Mouse (Mus musculus) ES-E14 (cell line): ENCODE measurements around the gene Serpinh1. TPM values are rescaled to one million over a fixed set of nuclear protein-coding genes. Genes with fewer than 3 reads are reported as not detected.

Experiments
- DNase-seq: peaks from one replicate; pipeline ENCODE4 v3.0.0-alpha.2; 2013; ENCODE audit warnings: low read depth, low spot score
- H3K27ac ChIP-seq: 2 replicates; pipeline ENCODE4 v1.5.1; 2012; ENCODE audit warnings: low read depth, mild to moderate bottlenecking, low read length, moderate library complexity, mixed read lengths; ENCODE audit not compliant: poor library complexity, insufficient read depth, severe bottlenecking
- H3K36me3 ChIP-seq: 2 replicates; pipeline ENCODE4 v1.6.1; 2012; ENCODE audit warnings: mild to moderate bottlenecking, low read length, moderate library complexity, mixed read lengths; ENCODE audit not compliant: control insufficient read depth, poor library complexity, insufficient read depth, severe bottlenecking
- H3K4me1 ChIP-seq, 2 experiments: fragments of 150-350 bp in 1 of 2; sonication (generic) in 1 of 2; 2 replicates each; pipeline ENCODE4 v1.6.1; 2012; ENCODE audit warnings: low read length in 2 of 2, mild to moderate bottlenecking in 1 of 2, mixed read lengths in 1 of 2; ENCODE audit not compliant: control insufficient read depth in 2 of 2, insufficient read depth in 2 of 2, poor library complexity in 1 of 2
- H3K4me3 ChIP-seq, 2 experiments: fragments of 150-350 bp in 1 of 2; sonication (generic) in 1 of 2; 2 replicates each; pipeline ENCODE4 v1.5.1; 2012; ENCODE audit warnings: low read length in 2 of 2, low read depth in 1 of 2, mild to moderate bottlenecking in 1 of 2, mixed read lengths in 1 of 2; ENCODE audit not compliant: insufficient read depth in 1 of 2, poor library complexity in 1 of 2, severe bottlenecking in 1 of 2
- H3K9ac ChIP-seq: 2 replicates; pipeline ENCODE4 v1.6.1; 2012; ENCODE audit warnings: low read depth, mild to moderate bottlenecking, low read length, mixed read lengths; ENCODE audit not compliant: poor library complexity, insufficient read depth, severe bottlenecking
- H3K9me3 ChIP-seq: fragments of 150-350 bp; sonication (generic); 2 replicates; pipeline ENCODE4 v1.6.1; 2012; ENCODE audit warnings: low read depth, mild to moderate bottlenecking, low read length; ENCODE audit not compliant: control insufficient read depth, insufficient read depth
- CHD2 ChIP-seq: IDR thresholded peaks from 2 replicates; pipeline ENCODE4 v1.6.1; 2014; ENCODE audit warnings: mild to moderate bottlenecking, low read depth, low read length, inconsistent platforms
- HCFC1 ChIP-seq: IDR thresholded peaks from 2 replicates; pipeline ENCODE4 v1.6.1; 2012; ENCODE audit warnings: low read length, inconsistent platforms, borderline replicate concordance; ENCODE audit not compliant: insufficient read depth
- MAFK ChIP-seq: IDR thresholded peaks from 2 replicates; pipeline ENCODE4 v1.6.1; 2014; ENCODE audit warnings: mild to moderate bottlenecking, low read depth, low read length, inconsistent platforms; ENCODE audit not compliant: insufficient read depth
- ZC3H11A ChIP-seq: IDR thresholded peaks from 2 replicates; pipeline ENCODE4 v1.6.1; 2012; ENCODE audit warnings: low read depth, mild to moderate bottlenecking, inconsistent platforms, low read length, borderline replicate concordance
- ZNF384 ChIP-seq: IDR thresholded peaks from 2 replicates; pipeline ENCODE4 v1.6.1; 2012; ENCODE audit warnings: low read depth, low read length, inconsistent platforms
- in situ Hi-C, 2 experiments: fragments of 600-800 bp; cut with MboI; formaldehyde crosslinking; loops; one replicate each; pipeline ENCODE4 v1.15.1; 2025; ENCODE audit warnings: low sequenced_read_pairs in 2 of 2, inconsistent platforms in 1 of 2; ENCODE audit not compliant: unreplicated experiment in 2 of 2
- total RNA-seq: library from RNA; depleted of rRNA; stranded (reverse); fragments of 300-350 nt; gene quantifications from 2 replicates; pipeline ENCODE4 v1.2.3, GENCODE M21; 2012; rRNA removed

The Serpinh1 gene
- total RNA-seq, 1 experiment: 500 TPM

GRCm38 (mm10) chr7:99304029-99304428 lies 49.0 kb downstream of the Serpinh1 start:
- Histone ChIP-seq H3K9ac (no peak overlapping the region), H3K9me3 (no peaks in the 10 kb centered on the region), H3K36me3 (no peaks in the 10 kb centered on the region), H3K4me3 (no peak overlapping the region), H3K4me1 (peaks cover 0 to 4% of the 10 kb centered on the region in 2 experiments; a peak in 1 of 4 replicates), H3K27ac (no peak overlapping the region)
- no peak for TF ChIP-seq MAFK
- in situ Hi-C loops: no loop called here
- no peak for DNase-seq

- Histone ChIP-seq H3K4me1 (peaks cover 0 to 4% of the 10 kb centered on the region in 2 experiments; a peak in 1 of 4 replicates), H3K9ac (no peak overlapping the region), H3K36me3 (no peaks in the 10 kb centered on the region), H3K27ac (no peak overlapping the region), H3K4me3 (no peak overlapping the region), H3K9me3 (no peaks in the 10 kb centered on the region)
- in situ Hi-C loops: no loop called here
- no peak for DNase-seq
- TF ChIP-seq HCFC1 (no peak), CHD2 (no peak), ZNF384 (no peak), ZC3H11A (no peak), MAFK (no peak)
Measured at GRCm38 (mm10) chr7:99300650-99301175, 52.3 kb downstream of the Serpinh1 start.

Other genes with a start within 250 kb of the Serpinh1 start
- 13.6 and 14.6 TPM in 2 replicates for gene Uvrag, start 212.1 kb downstream of the Serpinh1 start, total RNA-seq
- gene Dgat2, start 170.5 kb downstream of the Serpinh1 start, total RNA-seq: 16.4 and 17.0 TPM in 2 replicates
- gene Mogat2, start 114.6 kb downstream of the Serpinh1 start, total RNA-seq: 9.1 and 22.9 TPM in 2 replicates
- gene Map6, start 85.8 kb downstream of the Serpinh1 start, total RNA-seq: 6.7 and 13.5 TPM in 2 replicates
- gene Gdpd5, start 28.2 kb upstream of the Serpinh1 start, total RNA-seq: 8.3 and 10.2 TPM in 2 replicates
- gene Klhl35, start 112.8 kb upstream of the Serpinh1 start, total RNA-seq: 0.31 and 0.85 TPM in 2 replicates
- 1,655 and 1,728 TPM in 2 replicates for gene Rps3, start 130.5 kb upstream of the Serpinh1 start, total RNA-seq
- 10.7 and 15.3 TPM in 2 replicates for gene Arrb1, start 182.2 kb upstream of the Serpinh1 start, total RNA-seq